Mouse (Mus musculus) thymus, postnatal 0 days (tissue): Measurements from ENCODE around the gene 9930111J21Rik2. TPM values are rescaled to one million over a fixed set of nuclear protein-coding genes. Genes with fewer than 3 reads are reported as not detected.
A peak's percentile ranks its signal among the peaks of the same experiment; 100 is the strongest.
"Not testable (repeated sequence)": the region's sequence is repeated elsewhere in the genome, so short reads cannot be mapped to it uniquely, and the experiment has no call there.

Source experiments
- DNase-seq: peaks from one replicate; pipeline ENCODE4 v3.0.0-alpha.2; 2015; ENCODE audit warnings: low spot score
- polyA plus RNA-seq: library from polyadenylated mRNA; unstranded; fragments of >200 nt; fragmentation: Nextera tagmentation; extraction: Ambion mirVana; gene quantifications from 2 replicates; pipeline ENCODE4 v1.2.1, GENCODE M21; 2015

9930111J21Rik2 gene
- 1.1 and 1.5 TPM in 2 replicates for polyA plus RNA-seq

GRCm38 (mm10) chr11:49051093-49051891 is at the start of gene 9930111J21Rik2:
TSS of gene 9930111J21Rik2 (minus strand) at chr11:49051242.
- DNase-seq, result not testable (repeated sequence)

- DNase-seq, result peak; percentile 54
Measured at GRCm38 (mm10) chr11:49100409-49100808, 49.4 kb upstream of the 9930111J21Rik2 start.

- no peak for DNase-seq
Measured at GRCm38 (mm10) chr11:49095367-49095766, 44.3 kb upstream of the 9930111J21Rik2 start.

- peak; percentile 79 for DNase-seq
Measured at GRCm38 (mm10) chr11:49093861-49094660, 43.0 kb upstream of the 9930111J21Rik2 start.

GRCm38 (mm10) chr11:49092786-49093185 is 41.7 kb upstream of the 9930111J21Rik2 start:
- DNase-seq, result peak; percentile 47

GRCm38 (mm10) chr11:49092053-49092586 is 41.1 kb upstream of the 9930111J21Rik2 start:
- peak; percentile 10 for DNase-seq

- no peak for DNase-seq
Measured at GRCm38 (mm10) chr11:49091171-49091570, 40.1 kb upstream of the 9930111J21Rik2 start.

- DNase-seq, result no peak
Measured at GRCm38 (mm10) chr11:49090551-49090950, 39.5 kb upstream of the 9930111J21Rik2 start.

GRCm38 (mm10) chr11:49089735-49090507 is 38.9 kb upstream of the 9930111J21Rik2 start:
- DNase-seq, result no peak

- DNase-seq, result no peak
Measured at GRCm38 (mm10) chr11:49088990-49089652, 38.1 kb upstream of the 9930111J21Rik2 start.

GRCm38 (mm10) chr11:49087830-49088616 is 37.0 kb upstream of the 9930111J21Rik2 start:
- peak; percentile 50 for DNase-seq

GRCm38 (mm10) chr11:49086858-49087361 is 35.9 kb upstream of the 9930111J21Rik2 start:
- DNase-seq, result peak; percentile 52

GRCm38 (mm10) chr11:49084875-49085274 is 33.8 kb upstream of the 9930111J21Rik2 start:
- DNase-seq, result peak; percentile 68

GRCm38 (mm10) chr11:49084385-49084784 is 33.3 kb upstream of the 9930111J21Rik2 start:
- DNase-seq, result no peak

GRCm38 (mm10) chr11:49083808-49084207 is 32.8 kb upstream of the 9930111J21Rik2 start:
- no peak for DNase-seq

- DNase-seq, result no peak
Measured at GRCm38 (mm10) chr11:49083146-49083545, 32.1 kb upstream of the 9930111J21Rik2 start.

GRCm38 (mm10) chr11:49081886-49082285 is 30.8 kb upstream of the 9930111J21Rik2 start:
- no peak for DNase-seq

- no peak for DNase-seq
Measured at GRCm38 (mm10) chr11:49081356-49081755, 30.3 kb upstream of the 9930111J21Rik2 start.

- no peak for DNase-seq
Measured at GRCm38 (mm10) chr11:49080636-49081035, 29.6 kb upstream of the 9930111J21Rik2 start.
